Mouse (Mus musculus) left cerebral cortex, adult 18-20 months (tissue): Measurements from ENCODE around the gene Tmem63c. TPM values are rescaled to one million over a fixed set of nuclear protein-coding genes. Genes with fewer than 3 reads are reported as not detected.
A peak's percentile ranks its signal among the peaks of the same experiment; 100 is the strongest.

ENCODE experiments used
- DNase-seq, 2 experiments: peaks; one replicate each; pipeline ENCODE4 v3.0.0; 2021 to 2022; ENCODE audit warnings: low spot score in 2 of 2, mixed read lengths in 1 of 2
- total RNA-seq, 2 experiments: library from RNA; stranded (reverse); gene quantifications; 2 replicates each; pipeline ENCODE4 v1.2.3; 2021

Gene Tmem63c
- total RNA-seq, 2 experiments from 2014 or later: 37.7 to 41.2 TPM

DNA sequence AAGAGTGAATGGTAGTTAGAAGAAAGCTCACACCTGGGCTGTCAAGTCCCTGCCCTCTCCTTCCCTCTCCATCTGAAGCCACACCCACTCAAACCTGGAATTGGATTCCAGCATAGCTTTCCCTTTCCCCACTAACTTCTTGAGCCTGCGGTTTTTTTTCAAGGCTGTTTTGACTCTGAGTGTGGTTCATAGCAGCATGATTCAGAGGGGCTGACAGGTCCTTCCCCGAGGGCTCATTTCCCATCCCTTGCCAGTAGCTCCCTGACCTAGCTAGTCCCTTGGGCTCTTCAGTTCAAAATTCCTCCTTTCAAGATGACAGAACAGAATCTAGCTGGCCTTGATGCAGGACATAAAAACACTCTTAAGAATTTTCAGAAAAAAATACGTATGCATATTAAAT, 26.4 kb downstream of the Tmem63c start:
- no peak for DNase-seq

DNA sequence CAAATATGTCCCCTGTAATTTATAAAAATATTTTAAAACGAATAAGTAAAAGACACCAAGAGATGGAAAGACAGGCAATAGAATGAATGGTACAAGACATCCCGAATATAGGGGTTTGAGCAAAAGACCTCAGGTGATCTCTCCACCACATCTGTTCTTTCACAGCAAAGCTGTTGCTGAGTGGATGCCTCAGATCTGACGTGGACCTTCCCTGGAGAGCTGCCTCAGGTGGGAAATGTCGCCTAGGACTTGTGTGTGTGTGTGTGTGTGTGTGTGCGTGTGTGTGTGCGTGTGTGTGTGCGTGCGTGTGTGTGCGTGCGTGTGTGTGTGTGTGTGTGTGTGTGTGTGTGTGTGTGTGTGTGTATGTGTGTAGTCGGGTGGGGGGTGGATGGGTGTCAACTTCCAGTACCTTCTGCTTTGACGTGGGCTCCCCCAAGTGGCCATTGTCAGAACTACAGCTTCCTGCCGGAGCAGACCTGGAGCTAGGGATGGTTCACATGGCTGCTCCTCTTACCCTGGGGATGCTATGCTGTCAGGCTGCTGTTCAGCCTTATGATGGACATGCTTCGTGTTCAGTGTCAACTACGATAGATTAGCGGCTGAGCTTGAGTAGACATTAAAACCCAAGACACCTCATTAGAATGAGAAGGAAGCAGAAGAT, 31.7 kb downstream of the Tmem63c start:
- DNase-seq: peak; percentile 92 to 96

DNA sequence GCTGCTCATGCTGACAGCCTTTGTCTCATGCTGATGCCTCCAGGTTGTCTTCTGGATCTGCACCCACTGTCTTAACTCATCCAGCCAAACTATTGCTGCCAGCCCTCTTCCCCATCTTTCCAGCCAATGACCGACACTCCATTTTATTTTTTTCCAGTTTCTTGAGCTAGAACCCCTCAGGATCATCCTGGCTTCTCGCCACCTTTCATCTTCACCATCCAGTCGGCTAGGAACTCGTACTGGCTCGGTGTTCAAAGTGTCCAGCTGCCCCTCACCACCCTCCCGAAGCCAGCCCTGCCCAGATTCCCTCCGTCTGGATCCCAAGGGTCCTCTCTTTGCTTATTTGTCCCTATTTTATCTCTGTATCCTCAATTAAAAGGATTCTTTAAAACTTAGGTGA, 33.7 kb downstream of the Tmem63c start:
- DNase-seq: no peak

DNA sequence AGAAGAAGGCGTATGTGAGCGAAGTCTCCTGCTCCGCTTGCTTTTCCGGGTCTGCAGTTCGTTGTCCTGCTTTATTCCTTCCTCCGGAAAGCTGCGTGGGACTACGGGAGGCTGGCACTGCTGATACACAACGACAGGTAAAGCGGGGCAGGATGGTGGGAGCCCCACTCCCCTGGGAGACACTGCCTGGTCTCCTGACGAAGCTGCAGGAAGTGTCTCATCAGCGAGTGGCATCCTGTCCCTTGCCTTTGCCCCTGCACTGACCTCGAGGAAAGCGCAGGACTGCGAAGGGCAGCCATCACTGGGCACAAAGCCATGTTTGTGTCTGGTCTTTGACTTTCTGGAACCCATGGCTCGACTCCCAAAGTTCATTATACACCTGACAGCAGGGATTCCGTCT, 35.9 kb downstream of the Tmem63c start:
- no peak for DNase-seq

DNA sequence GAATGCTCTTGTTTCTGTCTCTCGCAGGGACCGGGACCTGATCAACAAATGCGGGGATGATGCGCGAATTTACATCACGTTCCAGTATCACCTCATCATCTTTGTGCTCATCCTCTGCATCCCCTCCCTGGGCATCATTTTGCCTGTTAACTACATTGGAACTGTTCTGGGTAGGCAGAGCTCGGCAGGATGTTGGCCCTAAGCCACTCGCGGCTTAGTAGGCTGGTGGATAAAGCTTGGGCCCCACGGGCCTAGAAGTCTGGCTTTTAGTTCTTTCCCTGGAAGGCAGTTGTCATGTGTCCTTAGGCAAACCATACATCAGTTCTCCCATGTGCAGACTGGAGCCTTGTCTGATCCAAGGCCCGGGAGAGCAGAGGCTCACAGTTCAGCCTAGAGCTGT, 44.3 kb downstream of the Tmem63c start:
- no peak for DNase-seq

DNA sequence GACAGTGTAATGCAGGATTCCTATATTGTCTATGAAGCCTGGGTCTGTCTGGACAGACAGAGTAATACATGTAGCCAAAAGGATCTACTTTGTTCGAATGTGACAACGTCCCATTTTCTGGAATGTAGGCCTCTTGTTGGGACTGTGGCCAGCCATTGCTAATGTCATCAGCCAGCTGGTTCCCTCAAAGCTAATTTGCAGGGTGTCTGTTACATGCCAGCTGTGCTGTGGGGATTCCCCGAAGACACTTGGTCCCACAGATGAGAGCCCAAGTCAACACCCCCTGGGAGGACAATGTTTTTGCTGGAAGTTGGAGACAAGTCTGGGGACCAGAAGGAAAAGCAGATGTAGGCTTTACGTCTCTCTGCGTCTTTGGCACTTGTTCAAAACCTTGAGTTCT, 45.3 kb downstream of the Tmem63c start:
- DNase-seq: no peak

DNA sequence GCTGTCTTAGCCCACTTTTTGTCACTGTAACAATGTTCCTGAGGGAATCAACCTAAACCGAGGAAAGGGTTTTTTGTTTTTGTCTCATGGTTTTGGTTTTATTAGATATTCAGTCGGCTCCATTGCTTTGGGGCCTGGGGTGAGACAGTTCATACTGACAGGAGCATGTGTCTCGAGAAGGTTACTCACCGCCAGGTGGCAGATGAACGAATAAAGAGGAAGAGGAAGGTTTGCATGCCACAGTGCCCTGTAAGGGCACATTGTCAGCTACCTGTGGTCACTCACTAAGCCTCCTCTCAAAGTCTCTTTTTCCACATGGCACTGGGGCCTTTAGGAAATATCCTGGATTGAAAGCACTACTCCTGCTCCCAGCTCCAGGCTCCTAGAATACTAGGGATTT, 49.4 kb downstream of the Tmem63c start:
- DNase-seq: no peak

DNA sequence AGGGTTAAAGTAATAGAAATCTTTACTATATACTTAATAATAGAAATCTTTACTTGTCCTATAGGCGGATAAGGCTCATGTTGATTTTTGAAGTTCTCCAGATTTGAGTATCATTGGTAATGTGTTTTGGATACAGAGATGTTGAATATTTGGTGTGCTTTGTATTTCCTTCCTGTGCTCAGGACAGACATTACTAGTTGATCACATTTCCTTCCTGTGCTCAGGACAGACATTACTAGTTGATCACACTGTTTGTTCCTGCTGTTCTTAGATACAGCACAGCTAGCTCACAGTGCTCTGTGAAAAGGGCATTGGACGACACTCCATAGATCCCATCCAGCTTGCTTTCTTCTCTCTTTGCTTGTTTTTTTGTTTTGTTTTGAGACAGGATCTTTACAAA, 55.5 kb downstream of the Tmem63c start:
- DNase-seq: no peak

DNA sequence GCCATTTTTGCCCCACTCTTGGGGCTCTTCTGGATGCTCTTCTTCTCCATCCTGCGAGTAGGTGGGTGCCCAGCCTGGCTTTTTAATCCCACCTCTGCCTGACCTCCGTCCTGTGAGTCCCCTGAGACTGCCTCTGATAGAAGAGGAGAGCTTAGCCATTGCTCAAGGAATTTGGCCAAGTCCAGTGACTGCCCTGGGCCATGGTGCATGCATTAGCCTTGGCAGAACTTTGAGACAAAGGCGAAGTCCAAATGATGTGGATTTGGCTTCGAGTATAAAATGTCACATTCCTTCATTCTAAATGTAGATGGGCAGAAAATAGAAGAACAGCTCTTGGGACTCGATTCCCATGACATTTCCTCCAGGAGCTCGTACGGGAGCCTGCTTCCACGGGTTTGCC, 61.7 kb downstream of the Tmem63c start:
- DNase-seq: no peak

DNA sequence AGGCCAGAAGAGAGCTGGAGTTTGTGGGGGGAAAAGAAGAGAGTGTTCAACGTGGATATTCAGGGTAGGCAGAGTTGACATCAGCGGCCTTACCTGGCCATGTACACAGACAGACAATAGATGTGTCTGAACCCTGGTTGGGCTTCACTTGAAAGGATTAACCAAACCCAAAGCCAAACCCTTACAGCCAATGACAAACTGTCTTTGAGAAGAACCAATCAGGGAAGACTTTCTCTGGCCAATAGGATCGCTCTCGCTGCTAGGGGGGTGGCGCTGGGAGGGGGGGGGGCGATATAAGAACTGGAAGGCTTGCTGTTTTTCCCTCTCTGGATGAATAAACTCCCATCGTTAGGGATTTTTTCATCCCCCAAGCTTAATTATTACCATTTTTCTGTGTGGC, 66.1 kb downstream of the Tmem63c start:
- DNase-seq: no peak

DNA sequence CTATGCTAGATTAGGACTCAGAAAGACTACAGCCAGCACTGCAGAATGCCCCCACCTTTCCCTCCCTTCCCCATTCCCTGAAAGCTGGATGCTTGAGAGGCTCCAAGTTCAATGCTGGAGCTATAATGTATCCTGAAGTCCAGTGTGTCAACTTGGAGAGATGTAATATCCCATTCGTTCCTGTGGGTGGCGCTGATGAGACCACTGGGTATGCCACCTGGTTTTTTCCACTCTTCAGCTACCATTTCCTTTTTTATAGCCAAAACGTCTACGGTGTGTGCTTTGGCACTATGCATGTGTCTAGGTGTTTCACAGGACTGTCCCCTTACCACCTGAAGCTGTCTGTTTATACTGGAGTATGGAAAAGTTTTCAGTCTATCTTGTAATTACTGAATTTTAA, 67.2 kb downstream of the Tmem63c start:
- no peak for DNase-seq

DNA sequence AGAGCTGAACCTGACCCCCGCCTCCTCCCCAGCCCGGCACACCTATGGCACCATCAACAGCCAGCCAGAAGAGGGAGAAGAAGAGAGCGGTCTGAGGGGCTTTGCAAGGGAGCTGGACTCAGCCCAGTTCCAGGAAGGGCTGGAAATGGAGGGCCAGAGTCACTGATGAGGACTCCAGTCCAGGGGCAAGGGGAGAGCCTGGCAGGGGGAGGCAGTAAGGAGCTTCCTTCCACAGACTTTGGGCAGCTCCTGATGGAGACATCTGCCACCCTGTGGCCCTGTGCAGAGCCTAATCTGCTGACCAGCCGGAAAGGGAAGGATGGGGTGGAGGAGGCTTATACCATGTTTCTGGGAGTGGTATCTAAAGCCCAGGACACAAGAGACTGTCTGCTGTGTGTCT, 68.1 kb downstream of the Tmem63c start:
- no peak for DNase-seq

DNA sequence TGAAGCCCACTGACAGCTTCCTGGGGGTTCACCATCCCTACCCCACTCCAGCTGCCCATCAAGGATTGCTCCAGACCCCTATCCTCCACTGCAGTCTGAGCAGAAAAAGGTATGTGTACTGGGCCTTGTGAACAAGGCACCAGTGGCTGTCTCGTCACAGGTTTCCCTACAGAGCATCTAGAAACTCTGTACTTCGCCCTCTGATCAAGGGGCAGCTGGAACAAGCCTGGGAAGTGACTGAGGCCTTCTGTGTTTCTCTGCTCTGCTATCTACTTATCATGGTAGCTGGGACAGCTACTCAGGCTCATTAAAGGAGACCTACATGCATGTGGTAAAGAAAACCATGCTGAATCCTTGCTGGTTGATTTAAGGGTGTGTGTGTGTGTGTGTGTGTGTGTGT, 68.6 kb downstream of the Tmem63c start:
- DNase-seq: no peak

DNA sequence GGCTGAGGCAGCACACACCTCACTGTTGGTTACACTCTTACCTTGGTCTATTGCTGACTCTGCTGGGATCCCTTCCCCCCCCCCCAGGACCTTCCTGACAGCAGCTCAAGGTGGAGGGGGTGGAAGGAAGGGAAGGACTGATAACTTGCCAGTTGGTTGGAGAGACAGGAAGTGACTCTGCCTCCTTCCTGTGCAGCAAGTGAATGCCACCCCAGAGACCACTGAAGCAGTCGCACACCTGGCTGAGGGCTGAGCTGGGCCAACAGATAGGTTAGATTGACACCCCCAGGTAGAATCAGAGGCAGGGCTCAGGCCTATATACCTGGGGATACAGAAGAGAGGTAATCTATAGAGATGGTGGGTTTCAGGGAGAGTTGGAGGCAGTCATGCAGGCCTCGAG, 70.8 kb downstream of the Tmem63c start:
- no peak for DNase-seq

DNA sequence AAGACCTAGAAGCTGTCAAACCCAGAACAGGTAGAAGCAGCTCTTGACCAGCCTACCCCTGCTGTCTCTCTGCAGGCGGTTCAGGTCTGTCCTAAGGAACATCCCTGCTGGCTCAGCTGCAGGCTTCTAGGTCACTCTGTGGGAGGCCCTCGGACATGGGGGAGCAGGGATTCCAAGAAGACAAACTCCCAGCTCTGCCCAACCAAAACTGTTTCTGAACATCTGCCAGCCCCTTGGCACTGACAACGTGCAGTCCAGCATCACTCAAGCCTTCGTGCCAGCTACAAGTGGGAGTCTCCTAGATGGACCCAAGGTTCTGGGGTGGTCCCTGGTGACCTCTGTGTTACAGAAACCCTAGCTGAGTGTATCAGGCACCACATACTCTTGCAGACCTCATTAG, 72.1 kb downstream of the Tmem63c start:
- peak; percentile 29 to 32 for DNase-seq

DNA sequence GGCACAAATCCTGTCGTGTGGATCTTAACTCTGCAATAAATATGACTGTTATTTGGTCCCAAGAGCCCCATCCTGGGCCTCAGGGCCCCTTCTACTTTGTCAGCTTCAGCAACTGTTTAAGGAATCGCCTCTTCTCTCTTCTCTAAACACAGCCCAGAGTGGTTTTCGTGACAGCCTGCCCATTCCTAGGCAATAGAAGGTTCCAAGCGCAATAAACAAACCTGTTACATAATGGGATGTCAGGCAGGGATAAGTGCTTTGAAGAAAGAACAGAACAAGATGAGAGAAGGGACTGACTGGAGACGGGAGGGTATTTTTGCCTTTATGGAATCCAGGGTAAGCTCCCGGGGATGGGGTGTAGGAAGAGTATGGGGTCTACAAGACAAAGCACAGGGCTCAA, 72.5 kb downstream of the Tmem63c start:
- DNase-seq: peak in 1 of 2 experiments; percentile 34

DNA sequence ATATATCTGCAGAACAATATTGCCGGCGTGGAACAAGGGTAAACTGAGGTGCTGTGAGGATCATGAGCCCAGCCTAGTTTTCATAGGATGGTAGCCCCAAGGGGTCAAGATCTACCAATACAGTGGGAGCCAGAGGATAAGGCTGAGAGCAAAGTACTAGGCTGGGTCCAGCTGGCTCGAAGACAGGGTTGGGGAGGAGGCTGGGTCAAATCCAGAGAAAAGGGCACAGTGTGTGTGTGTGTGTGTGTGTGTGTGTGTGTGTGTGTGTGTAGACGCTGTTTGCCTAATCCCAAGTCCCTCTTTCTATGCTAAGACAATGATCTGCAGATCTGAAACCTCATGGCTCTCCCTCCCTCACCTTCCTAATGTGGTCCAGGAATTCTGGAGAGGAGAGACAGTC, 79.2 kb downstream of the Tmem63c start:
- DNase-seq: no peak

DNA sequence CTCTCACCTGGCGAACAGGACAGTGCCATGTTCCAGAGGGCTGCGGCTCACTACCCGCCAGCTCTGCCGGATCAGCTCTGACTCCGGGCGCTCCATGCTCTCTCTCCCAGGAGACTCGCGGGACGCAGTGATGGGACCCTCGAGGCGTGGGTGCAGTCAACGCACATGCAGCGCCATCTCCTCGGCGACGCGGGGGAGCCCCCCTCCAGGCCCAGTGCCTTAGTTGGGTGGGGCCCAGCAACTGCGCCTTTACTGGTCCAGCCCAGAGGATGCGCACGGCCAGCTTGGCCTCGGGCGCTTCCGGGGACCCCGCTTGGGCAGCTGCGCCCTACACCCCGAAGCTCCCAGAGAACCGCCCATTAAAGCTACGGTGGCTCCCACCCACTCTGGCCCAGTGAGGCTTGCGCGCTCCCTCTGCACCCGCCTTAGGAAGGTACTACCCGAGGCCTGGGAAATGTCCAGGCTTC, 81.1 kb downstream of the Tmem63c start, which contains the start of gene Ngb:
Gene Ngb (minus strand): TSS at position 375 of the 467 bp plus-strand sequence.
- DNase-seq: no peak

DNA sequence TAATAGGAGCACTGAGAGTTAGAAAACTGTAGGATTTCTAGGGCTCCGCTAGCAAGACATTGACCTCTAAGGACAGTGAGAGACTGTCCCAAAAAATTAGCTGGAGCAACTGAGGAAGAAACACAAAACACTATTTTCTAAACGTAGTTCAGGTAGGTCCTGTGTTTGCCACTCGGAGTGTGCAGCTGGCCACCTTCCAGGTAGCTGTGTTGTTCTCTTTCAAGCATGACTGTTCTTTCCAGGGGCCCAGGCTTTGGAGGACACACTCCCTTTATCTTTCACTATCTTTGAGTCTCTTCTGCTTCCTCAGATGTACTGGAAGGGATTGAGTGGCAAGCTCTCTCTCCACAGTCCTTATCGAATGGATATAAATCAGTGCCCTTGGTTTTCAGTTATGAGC, 82.3 kb downstream of the Tmem63c start:
- DNase-seq: no peak

DNA sequence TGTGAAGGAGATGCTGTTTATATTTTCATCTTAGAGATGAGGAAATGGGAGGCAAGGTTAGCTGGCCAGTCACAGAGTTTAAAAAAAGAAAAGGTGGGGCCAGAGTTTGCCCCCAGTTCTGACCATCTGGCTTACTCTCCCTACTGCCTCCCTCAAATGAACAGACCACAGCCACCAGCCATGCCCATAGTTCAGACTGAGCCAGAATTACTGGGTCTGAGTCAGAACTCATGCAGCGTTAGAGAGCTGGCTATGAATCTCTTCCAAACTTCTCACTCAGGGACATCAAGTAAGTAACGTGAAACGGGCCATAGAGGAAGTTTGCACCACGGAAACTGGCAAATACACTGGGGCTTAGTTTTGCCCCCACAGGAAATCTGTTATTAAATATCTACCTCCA, 83.7 kb downstream of the Tmem63c start:
- no peak for DNase-seq

DNA sequence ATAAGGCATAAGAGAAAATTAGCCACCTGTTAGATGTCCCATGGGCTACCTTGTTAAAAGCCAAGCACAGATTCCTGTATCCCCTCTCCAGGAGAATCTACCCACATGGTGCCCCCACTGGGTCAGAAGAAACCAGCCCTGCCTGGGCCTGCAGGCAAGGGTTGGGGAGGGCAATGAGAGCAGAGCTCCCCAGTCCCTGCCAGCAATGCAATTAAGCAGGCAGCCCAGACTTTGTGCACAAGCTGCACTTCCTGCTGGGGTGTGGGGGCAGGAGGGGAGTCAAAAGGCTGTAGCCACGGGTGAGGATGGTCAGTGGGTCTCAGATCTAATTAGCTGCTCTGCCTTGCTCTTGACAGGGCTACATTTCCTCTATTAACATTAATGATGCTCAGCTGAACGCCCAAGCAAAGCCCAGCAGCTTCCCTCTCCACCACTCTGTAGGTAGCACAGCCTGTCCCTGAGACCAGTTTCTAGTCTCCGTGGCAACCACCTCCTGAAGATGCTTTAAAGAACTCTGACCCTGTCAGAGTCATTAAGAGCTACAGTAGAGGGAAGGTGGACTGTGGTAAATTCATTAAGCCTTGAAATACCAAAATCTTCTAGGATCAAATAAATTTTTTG, 86.3 kb downstream of the Tmem63c start:
- DNase-seq: no peak

DNA sequence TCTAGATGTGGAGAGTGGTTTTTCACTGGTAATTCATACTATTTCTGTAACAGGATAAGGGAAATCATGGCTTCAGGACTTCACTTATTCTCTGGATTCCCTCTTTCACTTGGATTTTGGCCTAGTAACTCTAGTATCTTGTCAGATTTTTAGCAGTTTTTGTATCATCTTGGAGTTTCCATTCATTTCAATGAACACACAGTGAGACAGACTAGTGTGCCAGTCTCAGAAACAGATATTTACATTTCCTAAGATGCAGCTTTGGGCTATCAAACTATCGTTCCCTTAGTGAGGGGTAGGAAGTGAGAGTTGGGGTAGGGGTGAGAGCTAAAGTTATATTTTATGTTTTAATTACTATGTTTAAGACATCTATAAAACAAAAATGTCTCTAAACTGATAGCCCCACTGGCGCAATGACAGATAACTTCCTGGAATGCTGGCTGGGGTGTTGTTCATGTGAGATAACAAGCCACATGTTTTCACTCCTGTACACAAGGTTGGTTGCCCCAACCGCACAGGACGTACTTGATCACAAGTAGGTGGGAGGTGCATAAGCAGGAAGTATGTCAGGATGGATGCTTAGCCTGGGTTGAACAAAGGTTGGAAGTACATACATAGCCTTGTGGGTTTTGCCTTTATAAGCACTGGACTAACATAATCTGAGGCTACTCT, 100.9 kb downstream of the Tmem63c start:
- no peak for DNase-seq

DNA sequence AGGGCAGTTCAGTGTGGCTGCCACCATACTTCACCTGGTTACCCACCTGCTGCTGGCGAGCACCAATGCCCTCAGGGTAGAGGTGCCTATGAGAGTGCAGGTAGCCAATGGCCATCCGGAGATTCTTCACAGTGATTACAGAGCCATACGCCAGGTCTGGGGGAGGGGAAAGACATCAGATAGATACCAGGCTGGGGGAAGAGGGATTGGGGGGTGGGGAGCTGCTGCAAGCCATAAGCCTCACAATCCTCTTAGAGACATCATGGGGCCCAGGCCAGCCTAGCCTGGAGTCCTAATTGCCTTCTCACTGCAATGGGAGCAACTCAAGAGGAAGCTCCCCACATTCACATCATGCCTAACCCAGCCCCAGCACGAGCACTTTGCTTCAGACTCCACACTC, 106.1 kb downstream of the Tmem63c start:
- DNase-seq: no peak
